Mouse (Mus musculus) embryonic facial prominence, embryonic 10.5 days (tissue): Measurements from ENCODE around the gene Anks1b. TPM values are rescaled to one million over a fixed set of nuclear protein-coding genes. Genes with fewer than 3 reads are reported as not detected.

Source experiments
- DNase-seq: peaks from one replicate; pipeline ENCODE4 v3.0.0-alpha.2; 2017; ENCODE audit warnings: low spot score
- H3K27ac ChIP-seq: fragments of 300-500 bp; sonication (generic); replicated peaks from 2 replicates; pipeline ENCODE4 v1.5.1; 2016; ENCODE audit warnings: mild to moderate bottlenecking
- H3K27me3 ChIP-seq: fragments of 300-500 bp; sonication (generic); replicated peaks from 2 replicates; pipeline ENCODE4 v1.6.1; 2016; ENCODE audit warnings: low read depth, mild to moderate bottlenecking; ENCODE audit not compliant: poor library complexity, severe bottlenecking
- H3K36me3 ChIP-seq: fragments of 300-500 bp; sonication (generic); replicated peaks from 2 replicates; pipeline ENCODE4 v1.6.1; 2016; ENCODE audit warnings: mild to moderate bottlenecking, moderate library complexity
- H3K4me1 ChIP-seq: fragments of 300-500 bp; sonication (generic); 2 replicates; pipeline ENCODE4 v1.6.1; 2016
- H3K4me3 ChIP-seq: fragments of 300-500 bp; sonication (generic); 2 replicates; pipeline ENCODE4 v1.5.1; 2016; ENCODE audit warnings: mild to moderate bottlenecking, moderate library complexity
- H3K9me3 ChIP-seq: fragments of 300-500 bp; sonication (generic); 2 replicates; pipeline ENCODE4 v1.6.1; 2016; ENCODE audit warnings: mild to moderate bottlenecking
- WGBS: fragments of 180-500 bp; shearing (Covaris S2); methylation state at CpG from one replicate; pipeline ENCODE4 v1.1.7; 2016; 5-methylcytosine and 5-hydroxymethylcytosine counted together
- polyA plus RNA-seq: library from polyadenylated mRNA; unstranded; fragments of >200 nt; fragmentation: Nextera tagmentation; extraction: Ambion mirVana; gene quantifications from 2 replicates; pipeline ENCODE4 v1.2.1, GENCODE M21; 2016

Anks1b gene
- polyA plus RNA-seq, 1 experiment from 2014 or later = 1.6 TPM

- H3K27me3 ChIP-seq = no peaks in the 10 kb centered on the region
- H3K36me3 ChIP-seq = no peaks in the 10 kb centered on the region
- H3K27ac ChIP-seq = no peak overlapping the region
- WGBS = 38% methylated on average over 8 of the region's 8 CpGs
- H3K4me1 ChIP-seq = no peaks in the 10 kb centered on the region
- H3K9me3 ChIP-seq = no peaks in the 10 kb centered on the region
- DNase-seq = no peak
- H3K4me3 ChIP-seq = no peak overlapping the region
Measured at GRCm38 (mm10) chr10:90809911-90810590, 936.7 kb downstream of the Anks1b start.

- no peak for DNase-seq
- H3K9me3 ChIP-seq = no peaks in the 10 kb centered on the region
- WGBS = 79% methylated on average over 4 of the region's 4 CpGs
- no peak overlapping the region for H3K4me3 ChIP-seq
- no peaks in the 10 kb centered on the region for H3K27me3 ChIP-seq
- no peak overlapping the region for H3K27ac ChIP-seq
- H3K4me1 ChIP-seq = no peaks in the 10 kb centered on the region
- H3K36me3 ChIP-seq = no peaks in the 10 kb centered on the region
Measured at GRCm38 (mm10) chr10:90811446-90811845, 938.1 kb downstream of the Anks1b start.

- H3K27me3 ChIP-seq = no peaks in the 10 kb centered on the region
- H3K9me3 ChIP-seq = no peaks in the 10 kb centered on the region
- H3K4me3 ChIP-seq = no peak overlapping the region
- no peak overlapping the region for H3K27ac ChIP-seq
- H3K4me1 ChIP-seq = no peaks in the 10 kb centered on the region
- no peak for DNase-seq
- H3K36me3 ChIP-seq = no peaks in the 10 kb centered on the region
- 93% methylated on average over 5 of the region's 5 CpGs for WGBS
Measured at GRCm38 (mm10) chr10:90813326-90813725, 940.0 kb downstream of the Anks1b start.

- WGBS = 81% methylated on average over 6 of the region's 6 CpGs
- H3K27me3 ChIP-seq = no peaks in the 10 kb centered on the region
- no peaks in the 10 kb centered on the region for H3K9me3 ChIP-seq
- no peak for DNase-seq
- H3K4me1 ChIP-seq = peaks cover 4% of the 10 kb centered on the region; the same call in 1 of the 2 replicates
- H3K4me3 ChIP-seq = no peak overlapping the region
- H3K27ac ChIP-seq = no peak overlapping the region
- H3K36me3 ChIP-seq = no peaks in the 10 kb centered on the region
Measured at GRCm38 (mm10) chr10:90814412-90814811, 941.1 kb downstream of the Anks1b start.

GRCm38 (mm10) chr10:90818246-90818937 is 945.1 kb downstream of the Anks1b start:
- no peak for DNase-seq
- 43% methylated on average over 10 of the region's 10 CpGs for WGBS
- no peaks in the 10 kb centered on the region for H3K27me3 ChIP-seq
- H3K27ac ChIP-seq = no peak overlapping the region
- peaks cover 4% of the 10 kb centered on the region; the same call in 1 of the 2 replicates for H3K4me1 ChIP-seq
- no peak overlapping the region for H3K4me3 ChIP-seq
- H3K9me3 ChIP-seq = no peaks in the 10 kb centered on the region
- no peaks in the 10 kb centered on the region for H3K36me3 ChIP-seq

GRCm38 (mm10) chr10:90823438-90823837 is 950.1 kb downstream of the Anks1b start:
- DNase-seq = peak; percentile 51
- Histone ChIP-seq H3K4me1 (peaks cover 4% of the 10 kb centered on the region), H3K27me3 (peaks cover 24% of the 10 kb centered on the region), H3K9me3 (no peaks in the 10 kb centered on the region), H3K4me3 (no peak overlapping the region), H3K27ac (no peak overlapping the region), H3K36me3 (no peaks in the 10 kb centered on the region)
- WGBS = 11% methylated on average over 4 of the region's 4 CpGs

GRCm38 (mm10) chr10:90824692-90825091 is 951.4 kb downstream of the Anks1b start:
- H3K4me3 ChIP-seq = no peak overlapping the region
- peaks cover 36% of the 10 kb centered on the region for H3K27me3 ChIP-seq
- 86% methylated on average over 2 of the region's 2 CpGs for WGBS
- no peak for DNase-seq
- no peaks in the 10 kb centered on the region for H3K9me3 ChIP-seq
- no peaks in the 10 kb centered on the region for H3K36me3 ChIP-seq
- peaks cover 11% of the 10 kb centered on the region for H3K4me1 ChIP-seq
- no peak overlapping the region for H3K27ac ChIP-seq

- Histone ChIP-seq H3K4me1 (peaks cover 17% of the 10 kb centered on the region), H3K27ac (no peak overlapping the region), H3K36me3 (no peaks in the 10 kb centered on the region), H3K4me3 (no peak overlapping the region), H3K27me3 (peaks cover 59% of the 10 kb centered on the region), H3K9me3 (no peaks in the 10 kb centered on the region)
- DNase-seq = peak; percentile 71
- 17% methylated on average over 4 of the region's 4 CpGs for WGBS
Measured at GRCm38 (mm10) chr10:90826939-90827338, 953.6 kb downstream of the Anks1b start.

GRCm38 (mm10) chr10:90828581-90829393 is 955.5 kb downstream of the Anks1b start:
- DNase-seq = peak; percentile 59
- 2% methylated on average over 65 of the region's 73 CpGs for WGBS
- Histone ChIP-seq H3K27ac (peak overlapping the region; percentile 71), H3K4me1 (peaks cover 17% of the 10 kb centered on the region), H3K27me3 (peaks cover 73% of the 10 kb centered on the region), H3K36me3 (no peaks in the 10 kb centered on the region), H3K9me3 (no peaks in the 10 kb centered on the region), H3K4me3 (peak overlapping the region; percentile 73)

- H3K27me3 ChIP-seq = peaks cover 73% of the 10 kb centered on the region
- peak; percentile 66 for DNase-seq
- no peaks in the 10 kb centered on the region for H3K9me3 ChIP-seq
- H3K4me1 ChIP-seq = peaks cover 17% of the 10 kb centered on the region
- peak overlapping the region; percentile 71 for H3K27ac ChIP-seq
- no peaks in the 10 kb centered on the region for H3K36me3 ChIP-seq
- H3K4me3 ChIP-seq = peak overlapping the region; percentile 73
- WGBS = under 1% methylated on average over 72 of the region's 76 CpGs
Measured at GRCm38 (mm10) chr10:90829394-90830267, 956.3 kb downstream of the Anks1b start.

- H3K27me3 ChIP-seq = peaks cover 73% of the 10 kb centered on the region
- WGBS = 1% methylated on average over 11 of the region's 11 CpGs
- DNase-seq = peak; percentile 34
- no peaks in the 10 kb centered on the region for H3K36me3 ChIP-seq
- H3K9me3 ChIP-seq = no peaks in the 10 kb centered on the region
- peaks cover 17% of the 10 kb centered on the region for H3K4me1 ChIP-seq
- peak overlapping the region; percentile 73 for H3K4me3 ChIP-seq
- no peak overlapping the region for H3K27ac ChIP-seq
Measured at GRCm38 (mm10) chr10:90830268-90830585, 956.9 kb downstream of the Anks1b start.
